Mouse (Mus musculus) hindbrain, embryonic 13.5 days (tissue): Measurements from ENCODE around the gene Obscn. TPM values are rescaled to one million over a fixed set of nuclear protein-coding genes. Genes with fewer than 3 reads are reported as not detected.
"Not testable (repeated sequence)": the region's sequence is repeated elsewhere in the genome, so short reads cannot be mapped to it uniquely, and the experiment has no call there.

ENCODE experiments used
- ATAC-seq: fragments of 200-750 bp; cut with Nextera tagmentation; 2 replicates; pipeline ENCODE4 v1.8.0; 2017; ENCODE audit warnings: moderate TSS enrichment; ENCODE audit not compliant: low FRiP score
- H3K27ac ChIP-seq: fragments of 300-500 bp; sonication (generic); 2 replicates; pipeline ENCODE4 v1.5.1; 2015; ENCODE audit warnings: inconsistent platforms, mild to moderate bottlenecking, moderate library complexity
- H3K27me3 ChIP-seq: fragments of 300-500 bp; sonication (generic); 2 replicates; pipeline ENCODE4 v1.6.1; 2015; ENCODE audit warnings: mild to moderate bottlenecking, inconsistent platforms
- H3K36me3 ChIP-seq: fragments of 300-500 bp; sonication (generic); 2 replicates; pipeline ENCODE4 v1.6.1; 2015; ENCODE audit warnings: mild to moderate bottlenecking, inconsistent platforms
- H3K4me1 ChIP-seq: fragments of 300-500 bp; sonication (generic); replicated peaks from 2 replicates; pipeline ENCODE4 v1.6.1; 2015; ENCODE audit warnings: inconsistent platforms
- H3K4me2 ChIP-seq: fragments of 300-500 bp; sonication (generic); 2 replicates; pipeline ENCODE4 v1.6.1; 2015; ENCODE audit warnings: inconsistent platforms, mild to moderate bottlenecking, moderate library complexity
- H3K4me3 ChIP-seq: fragments of 300-500 bp; sonication (generic); 2 replicates; pipeline ENCODE4 v1.5.1; 2015; ENCODE audit warnings: mild to moderate bottlenecking, inconsistent platforms
- H3K9ac ChIP-seq: fragments of 300-500 bp; sonication (generic); 2 replicates; pipeline ENCODE4 v1.6.1; 2015; ENCODE audit warnings: mild to moderate bottlenecking, inconsistent platforms
- H3K9me3 ChIP-seq: fragments of 300-500 bp; sonication (generic); 2 replicates; pipeline ENCODE4 v1.6.1; 2016; ENCODE audit warnings: inconsistent platforms
- WGBS: fragments of 180-500 bp; shearing (Covaris S2); methylation state at CpG from one replicate; pipeline ENCODE4 v1.1.7; 2015; 5-methylcytosine and 5-hydroxymethylcytosine counted together
- polyA plus RNA-seq: library from polyadenylated mRNA; unstranded; fragments of >200 nt; fragmentation: Nextera tagmentation; extraction: Ambion mirVana; gene quantifications from 2 replicates; pipeline ENCODE4 v1.2.1, GENCODE M21; 2015

The Obscn gene
- polyA plus RNA-seq, 1 experiment from 2014 or later = 0.22 TPM

DNA sequence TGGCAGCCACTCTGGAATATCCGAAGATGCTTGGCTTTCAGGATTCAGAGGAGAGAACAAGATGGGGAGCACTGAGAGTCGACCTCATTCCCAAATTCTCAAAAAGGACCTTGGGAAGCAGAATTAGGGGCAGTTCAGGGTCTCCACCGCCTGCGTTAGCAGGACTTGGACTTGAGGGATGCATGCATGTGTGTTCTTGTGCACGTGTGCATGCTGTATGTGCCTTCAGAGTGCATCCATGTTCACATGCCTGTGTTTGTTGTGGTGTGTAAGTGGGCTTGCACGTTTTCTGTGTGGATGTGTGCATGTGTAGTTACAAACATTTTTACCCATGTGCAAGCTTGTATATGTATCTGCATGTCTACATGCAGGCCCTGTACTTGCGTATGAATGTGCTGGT is 172.0 kb downstream of the Obscn start:
- Histone ChIP-seq H3K36me3 (peaks cover 12% of the 10 kb centered on the region; the same call in 1 of the 2 replicates), H3K27me3 (peaks cover 8% of the 10 kb centered on the region; the same call in 1 of the 2 replicates), H3K4me1 (peaks cover 20% of the 10 kb centered on the region), H3K27ac (no peak overlapping the region), H3K9me3 (no peaks in the 10 kb centered on the region), H3K4me2 (no peak overlapping the region), H3K9ac (no peak overlapping the region), H3K4me3 (no peak overlapping the region)
- no peak for ATAC-seq
- 89% methylated on average over 7 of the region's 7 CpGs for WGBS

DNA sequence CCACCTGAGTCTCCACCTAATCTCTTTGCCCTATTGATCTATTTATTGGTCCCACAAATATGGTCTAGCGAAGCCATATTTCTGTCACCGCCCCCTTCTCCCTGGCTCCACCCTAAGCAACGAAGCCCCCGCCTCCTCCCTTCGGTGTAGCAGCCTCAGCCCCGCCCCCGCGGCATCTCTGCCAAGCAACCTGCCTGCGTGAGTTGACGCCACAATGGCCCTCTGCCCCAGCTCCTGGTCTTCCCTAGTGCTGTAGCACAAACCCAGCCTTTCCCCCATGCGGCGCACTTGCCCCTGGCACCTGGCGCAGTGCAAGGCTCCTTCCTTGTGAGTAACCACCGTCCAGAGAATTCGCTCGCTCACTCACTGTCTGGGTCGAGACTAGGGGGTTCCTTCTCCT is 172.7 kb downstream of the Obscn start:
- Histone ChIP-seq H3K9me3 (no peaks in the 10 kb centered on the region), H3K27me3 (peaks cover 8% of the 10 kb centered on the region; the same call in 1 of the 2 replicates), H3K4me1 (peaks cover 26% of the 10 kb centered on the region), H3K27ac (no peak overlapping the region), H3K36me3 (peaks cover 8% of the 10 kb centered on the region; the same call in 1 of the 2 replicates), H3K9ac (no peak overlapping the region), H3K4me3 (no peak overlapping the region), H3K4me2 (no peak overlapping the region)
- WGBS = 31% methylated on average over 17 of the region's 17 CpGs
- ATAC-seq = no peak

DNA sequence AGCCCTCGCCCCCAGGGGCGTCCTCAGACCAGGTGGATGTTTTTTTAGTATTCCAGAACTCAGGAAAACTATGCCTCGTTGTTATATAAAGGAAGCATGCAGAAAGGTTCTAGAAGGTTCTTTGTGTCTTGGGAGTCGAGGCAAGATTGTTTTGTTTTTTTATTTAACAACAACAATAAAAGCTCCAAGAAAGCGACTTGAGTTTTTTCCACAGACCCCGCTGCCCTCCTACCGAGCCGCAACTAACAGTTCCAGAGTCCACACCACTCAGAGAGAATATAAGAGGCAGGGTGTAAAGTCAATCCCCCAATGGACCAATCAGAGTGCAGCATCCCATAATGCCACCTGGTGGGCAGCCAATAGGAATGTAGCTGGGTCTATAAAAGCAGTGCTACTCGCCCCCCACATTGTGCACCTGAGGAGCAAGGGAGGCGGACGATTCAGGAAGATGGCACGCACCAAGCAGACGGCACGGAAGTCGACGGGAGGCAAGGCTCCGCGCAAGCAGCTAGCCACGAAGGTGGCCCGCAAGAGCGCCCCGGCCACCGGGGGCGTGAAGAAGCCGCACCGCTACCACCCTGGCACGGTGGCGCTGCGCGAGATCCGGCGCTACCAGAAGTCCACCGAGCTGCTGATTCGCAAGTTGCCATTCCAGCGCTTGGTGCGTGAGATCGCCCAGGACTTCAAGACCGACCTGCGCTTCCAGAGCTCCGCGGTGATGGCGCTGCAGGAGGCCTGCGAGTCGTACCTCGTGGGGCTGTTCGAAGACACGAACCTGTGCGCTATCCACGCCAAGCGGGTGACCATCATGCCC is 174.6 kb downstream of the Obscn start:
- Histone ChIP-seq H3K9me3 (no peaks in the 10 kb centered on the region), H3K9ac (no peak overlapping the region), H3K36me3 (peaks cover 9% of the 10 kb centered on the region), H3K4me3 (no peak overlapping the region), H3K4me2 (no peak overlapping the region), H3K27ac (no peak overlapping the region), H3K27me3 (peaks cover 8% of the 10 kb centered on the region; the same call in 1 of the 2 replicates), H3K4me1 (peaks cover 46% of the 10 kb centered on the region)
- WGBS = 67% methylated on average over 50 of the region's 50 CpGs
- no peak for ATAC-seq

DNA sequence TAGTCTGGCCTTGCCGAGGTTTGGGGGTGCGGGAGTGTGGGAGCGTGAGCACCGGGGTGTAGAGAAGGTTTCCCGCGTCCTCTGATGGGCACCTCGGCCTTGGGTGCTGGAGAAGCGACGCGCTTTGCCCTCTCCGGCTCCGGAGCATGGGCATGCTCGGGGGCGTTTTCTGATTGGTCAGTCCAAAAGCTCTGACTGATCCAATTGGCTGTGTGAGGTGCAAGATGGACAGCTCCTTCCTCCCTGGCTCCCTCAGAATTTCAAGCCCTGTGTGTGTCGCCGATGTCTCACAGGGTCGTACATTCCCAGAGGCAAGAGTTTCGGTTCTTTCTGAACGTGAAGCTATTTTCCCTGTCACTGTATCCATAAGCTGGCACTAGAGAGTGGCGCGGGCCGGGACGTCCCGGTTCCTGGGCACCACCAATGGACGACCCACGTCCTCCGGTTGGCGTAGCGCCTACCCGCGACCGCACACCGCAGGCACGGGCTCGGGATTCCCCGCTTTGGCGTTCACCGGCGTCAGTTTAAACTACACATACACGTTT is 176.2 kb downstream of the Obscn start:
- H3K9ac ChIP-seq = peak overlapping the region; percentile 70
- H3K4me3 ChIP-seq = peak overlapping the region; percentile 49
- peaks cover 48% of the 10 kb centered on the region for H3K4me1 ChIP-seq
- peak overlapping the region; percentile 80 for H3K4me2 ChIP-seq
- no peaks in the 10 kb centered on the region for H3K9me3 ChIP-seq
- peak; percentile 85 for ATAC-seq
- 3% methylated on average over 40 of the region's 40 CpGs for WGBS
- peaks cover 8% of the 10 kb centered on the region; the same call in 1 of the 2 replicates for H3K27me3 ChIP-seq
- peak overlapping the region; percentile 88 for H3K27ac ChIP-seq
- H3K36me3 ChIP-seq = peaks cover 9% of the 10 kb centered on the region

DNA sequence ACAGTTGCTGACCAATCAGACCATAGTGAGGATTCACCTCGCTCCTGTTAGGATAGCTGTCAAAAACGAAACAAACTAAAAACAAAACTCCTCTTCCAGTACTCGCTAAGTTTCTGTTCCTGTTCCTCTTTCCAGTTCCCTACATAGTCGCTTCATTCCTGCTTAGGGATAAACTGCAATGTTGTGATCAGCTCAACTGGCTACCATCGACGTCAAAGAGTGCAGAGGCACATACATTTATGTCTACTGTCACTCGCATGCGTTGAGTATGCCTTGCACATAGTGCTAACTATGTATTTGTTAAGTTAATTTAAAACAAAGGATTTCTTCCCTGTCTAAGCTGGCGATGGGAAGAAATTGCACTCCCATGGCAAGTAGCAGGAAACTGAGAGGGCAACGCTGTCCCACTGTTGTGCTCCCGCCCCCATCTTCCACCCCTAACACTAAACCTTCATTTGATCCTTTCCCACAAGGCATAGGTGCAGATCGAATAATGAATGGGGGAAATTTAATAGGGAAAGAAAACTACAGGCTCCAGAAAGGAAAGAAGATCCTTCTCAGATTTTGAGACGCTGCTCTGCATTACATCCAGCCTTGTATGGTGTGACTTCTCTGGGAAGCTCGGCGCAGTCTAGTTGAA is 176.9 kb downstream of the Obscn start:
- Histone ChIP-seq H3K27ac (peak overlapping the region; percentile 88), H3K4me1 (peaks cover 45% of the 10 kb centered on the region), H3K4me3 (peak overlapping the region; percentile 49), H3K9ac (peak overlapping the region; percentile 70), H3K9me3 (no peaks in the 10 kb centered on the region), H3K36me3 (peaks cover 9% of the 10 kb centered on the region), H3K4me2 (peak overlapping the region; percentile 80), H3K27me3 (peaks cover 8% of the 10 kb centered on the region; the same call in 1 of the 2 replicates)
- WGBS = 36% methylated on average over 15 of the region's 15 CpGs
- ATAC-seq = no peak

DNA sequence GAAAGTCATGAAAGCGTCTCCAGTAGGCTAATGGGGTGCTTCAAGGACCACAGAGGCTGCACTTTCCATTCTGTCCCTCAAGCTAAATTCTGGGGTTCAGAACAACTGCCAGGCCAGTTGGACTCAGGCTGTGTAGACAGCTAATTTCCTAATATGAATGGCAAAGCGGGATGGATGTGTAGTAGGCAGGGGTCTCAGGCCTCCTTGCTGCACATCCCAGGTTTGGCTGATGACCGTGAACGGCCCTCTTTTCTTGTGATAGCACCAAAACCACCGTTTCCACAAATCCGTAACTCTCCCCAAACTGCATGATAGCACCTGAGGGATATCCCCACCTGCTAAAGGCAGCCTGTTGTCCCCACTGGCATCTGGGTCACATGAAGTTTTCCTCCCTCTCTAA is 177.7 kb downstream of the Obscn start:
- Histone ChIP-seq H3K4me2 (peak overlapping the region; percentile 80), H3K36me3 (peaks cover 9% of the 10 kb centered on the region), H3K27me3 (peaks cover 8% of the 10 kb centered on the region; the same call in 1 of the 2 replicates), H3K27ac (no peak overlapping the region), H3K9me3 (no peaks in the 10 kb centered on the region), H3K4me3 (peak overlapping the region; percentile 96; the same call in 1 of the 2 replicates), H3K9ac (no peak overlapping the region; the same call in 1 of the 2 replicates), H3K4me1 (peaks cover 43% of the 10 kb centered on the region)
- ATAC-seq = no peak
- WGBS = 79% methylated on average over 6 of the region's 6 CpGs

DNA sequence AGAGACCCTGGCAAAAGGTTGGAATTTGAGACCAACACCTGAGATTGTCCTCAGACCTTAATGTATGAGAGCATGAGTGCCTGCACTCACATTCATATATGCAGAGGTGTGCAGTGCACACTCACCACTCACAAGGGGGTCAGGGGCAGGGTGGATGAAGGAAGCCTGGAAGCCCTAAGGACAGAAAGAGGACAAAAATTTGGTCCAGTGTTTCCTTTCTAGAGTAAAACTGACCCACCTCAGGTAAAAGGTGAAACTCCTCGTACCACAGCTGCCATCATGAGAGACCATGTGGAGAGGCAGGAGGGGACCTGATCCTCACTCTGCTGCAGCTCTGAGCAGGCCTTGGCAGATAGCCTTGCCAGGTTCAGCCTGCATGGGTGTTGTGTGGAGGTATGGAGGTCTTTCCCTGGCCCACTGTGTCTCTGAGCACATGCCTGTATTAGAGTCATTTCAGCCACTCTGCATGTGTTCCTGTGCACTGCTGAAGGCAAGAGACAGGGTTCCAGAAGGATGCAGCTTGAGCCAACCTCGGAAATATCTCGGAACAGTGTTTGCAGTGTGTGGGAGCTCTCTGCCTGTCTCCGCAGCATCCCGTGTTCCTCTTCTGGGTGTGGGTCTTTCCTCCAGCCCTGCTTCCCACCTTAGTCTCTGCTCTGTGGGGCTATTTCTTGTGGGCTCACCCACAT is 178.8 kb downstream of the Obscn start:
- H3K27ac ChIP-seq = peak overlapping the region; percentile 13; the same call in 1 of the 2 replicates

DNA sequence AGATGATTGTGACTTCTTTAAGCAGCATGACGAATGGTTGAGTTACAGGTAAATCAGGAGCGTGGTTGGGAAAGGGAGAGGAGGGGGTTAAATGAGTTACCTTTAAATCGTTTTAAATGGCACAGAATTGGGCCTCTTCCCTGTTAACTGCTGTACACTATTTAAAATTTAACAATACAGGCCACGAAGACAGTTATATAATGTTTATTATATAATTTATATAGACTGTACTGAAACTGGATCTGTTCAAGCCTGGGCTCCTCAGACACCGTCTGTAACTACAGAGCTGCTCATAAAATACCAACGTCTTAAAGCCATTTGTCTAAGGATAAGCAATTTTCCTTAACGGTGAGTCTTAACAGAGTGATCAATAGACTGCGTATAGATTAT is 180.3 kb downstream of the Obscn start:
- Histone ChIP-seq H3K4me1 (peaks cover 60% of the 10 kb centered on the region), H3K4me3 (peak overlapping the region; percentile 96), H3K27ac (peak overlapping the region; percentile 100), H3K36me3 (peaks cover 9% of the 10 kb centered on the region), H3K27me3 (no peaks in the 10 kb centered on the region), H3K4me2 (peak overlapping the region; percentile 80), H3K9me3 (no peaks in the 10 kb centered on the region), H3K9ac (peak overlapping the region; percentile 94)
- no peak for ATAC-seq
- 27% methylated on average over 8 of the region's 8 CpGs for WGBS

More for the DNA sequence above, 178.8 kb downstream of the Obscn start:
- peaks cover 45% of the 10 kb centered on the region for H3K4me1 ChIP-seq
- peak overlapping the region; percentile 94 for H3K9ac ChIP-seq
- peaks cover 8% of the 10 kb centered on the region; the same call in 1 of the 2 replicates for H3K27me3 ChIP-seq
- H3K4me3 ChIP-seq = peak overlapping the region; percentile 96
- peak overlapping the region; percentile 80 for H3K4me2 ChIP-seq
- H3K9me3 ChIP-seq = no peaks in the 10 kb centered on the region
- WGBS = 76% methylated on average over 5 of the region's 5 CpGs
- H3K36me3 ChIP-seq = peaks cover 9% of the 10 kb centered on the region
- no peak for ATAC-seq

DNA sequence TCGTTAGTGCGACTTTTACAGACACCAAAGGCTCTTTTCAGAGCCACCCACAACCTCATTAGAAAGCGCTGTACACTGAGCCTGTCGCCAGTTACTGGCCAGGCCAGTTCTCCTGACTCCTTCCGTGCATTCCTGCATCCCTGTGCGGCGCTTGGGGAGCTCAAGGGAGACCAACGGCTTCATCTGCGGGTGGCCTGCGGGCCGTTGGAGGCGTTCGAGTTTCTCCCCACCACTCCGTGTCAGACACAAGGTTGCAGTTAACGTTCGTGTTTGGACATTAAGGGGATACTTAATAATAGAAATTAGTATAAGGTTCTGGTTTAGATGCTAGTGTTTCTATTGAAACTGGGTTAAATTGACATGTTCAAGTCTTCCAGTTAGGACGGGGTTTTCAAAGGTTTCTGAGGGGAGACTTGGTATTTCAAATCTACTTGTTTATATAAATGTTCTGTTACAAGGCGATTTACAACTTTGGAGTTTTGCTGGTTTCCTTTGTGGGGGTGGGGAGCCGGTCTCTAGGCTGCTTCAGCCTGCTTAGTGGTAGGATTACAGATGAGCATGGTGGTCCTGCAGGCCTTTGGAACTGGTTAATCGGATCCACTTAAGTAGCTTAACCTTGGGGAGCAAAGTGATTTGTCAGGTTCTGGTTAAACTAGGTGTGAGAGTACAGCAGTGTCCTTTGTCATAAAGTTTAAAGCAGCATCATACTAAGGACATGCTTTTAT is 180.9 kb downstream of the Obscn start:
- under 1% methylated on average over 20 of the region's 20 CpGs for WGBS
- ATAC-seq = no peak
- Histone ChIP-seq H3K36me3 (peaks cover 9% of the 10 kb centered on the region), H3K4me2 (peak overlapping the region; percentile 80), H3K27ac (peak overlapping the region; percentile 100), H3K27me3 (no peaks in the 10 kb centered on the region), H3K9ac (peak overlapping the region; percentile 94), H3K4me3 (peak overlapping the region; percentile 96), H3K4me1 (peaks cover 63% of the 10 kb centered on the region), H3K9me3 (no peaks in the 10 kb centered on the region)

DNA sequence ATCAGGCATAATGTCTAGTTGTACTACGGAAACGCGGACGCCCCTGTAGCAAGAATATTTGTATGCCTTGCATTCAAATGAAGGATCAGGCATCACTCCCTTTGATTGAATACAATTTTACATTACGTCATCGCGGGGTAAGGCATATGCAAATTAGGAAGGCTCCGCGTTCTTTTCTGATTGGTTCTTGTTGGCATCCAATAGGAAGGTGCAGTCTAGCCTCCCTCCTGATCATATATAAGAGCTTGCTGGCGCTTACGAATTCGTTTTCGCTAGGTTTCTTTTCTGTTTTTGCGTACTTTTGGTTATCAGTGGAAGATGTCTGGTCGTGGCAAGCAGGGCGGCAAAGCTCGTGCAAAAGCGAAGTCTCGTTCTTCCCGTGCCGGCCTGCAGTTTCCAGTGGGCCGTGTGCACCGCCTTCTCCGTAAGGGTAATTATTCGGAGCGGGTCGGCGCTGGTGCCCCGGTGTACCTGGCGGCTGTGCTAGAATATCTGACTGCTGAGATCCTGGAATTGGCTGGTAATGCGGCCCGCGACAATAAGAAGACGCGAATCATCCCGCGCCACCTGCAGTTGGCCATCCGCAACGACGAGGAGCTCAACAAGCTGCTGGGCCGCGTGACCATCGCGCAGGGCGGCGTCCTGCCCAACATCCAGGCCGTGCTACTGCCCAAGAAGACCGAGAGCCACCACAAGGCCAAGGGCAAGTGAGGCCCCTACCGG is 181.6 kb downstream of the Obscn start, which contains the start of the genes Hist3h2a and Trim17:
Gene Hist3h2a (plus strand): TSS at position 266 of the 723 bp plus-strand sequence.
Gene Trim17 (plus strand): TSS at position 266 of the 723 bp plus-strand sequence.
- Histone ChIP-seq H3K36me3 (peaks cover 9% of the 10 kb centered on the region), H3K27me3 (no peaks in the 10 kb centered on the region), H3K9me3 (no peaks in the 10 kb centered on the region), H3K4me2 (peak within 1 kb of the TSS; percentile 91), H3K4me1 (peaks cover 60% of the 10 kb centered on the region), H3K4me3 (peak within 1 kb of the TSS; percentile 96), H3K27ac (peak within 1 kb of the TSS; percentile 100), H3K9ac (peak within 1 kb of the TSS; percentile 97)
- peak; percentile 91 for ATAC-seq
- under 1% methylated on average over 49 of the region's 49 CpGs for WGBS

DNA sequence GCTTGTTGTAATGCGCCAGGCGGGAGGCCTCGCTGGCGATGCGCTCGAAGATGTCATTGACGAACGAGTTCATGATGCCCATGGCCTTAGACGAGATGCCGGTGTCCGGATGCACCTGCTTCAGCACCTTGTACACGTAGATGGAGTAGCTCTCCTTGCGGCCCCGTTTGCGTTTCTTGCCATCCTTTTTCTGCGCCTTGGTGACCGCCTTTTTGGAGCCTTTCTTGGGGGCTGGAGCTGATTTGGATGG is 182.1 kb downstream of the Obscn start:
- H3K4me3 ChIP-seq = peak overlapping the region; percentile 96
- not testable (repeated sequence) for H3K36me3 ChIP-seq, ATAC-seq, H3K9me3 ChIP-seq, H3K27me3 ChIP-seq
- WGBS = 0% methylated on average over 17 of the region's 17 CpGs
- peak overlapping the region; percentile 97 for H3K9ac ChIP-seq
- H3K4me1 ChIP-seq = peaks cover 56% of the 10 kb centered on the region
- H3K27ac ChIP-seq = peak overlapping the region; percentile 100
- peak overlapping the region; percentile 91 for H3K4me2 ChIP-seq
